Mouse (Mus musculus) cerebellum, adult 11-12 months (tissue): ENCODE results near the gene Erv3.

Experiments used
- DNase-seq: peaks from one replicate; pipeline ENCODE4 v3.0.0; 2022

Gene Erv3

DNA sequence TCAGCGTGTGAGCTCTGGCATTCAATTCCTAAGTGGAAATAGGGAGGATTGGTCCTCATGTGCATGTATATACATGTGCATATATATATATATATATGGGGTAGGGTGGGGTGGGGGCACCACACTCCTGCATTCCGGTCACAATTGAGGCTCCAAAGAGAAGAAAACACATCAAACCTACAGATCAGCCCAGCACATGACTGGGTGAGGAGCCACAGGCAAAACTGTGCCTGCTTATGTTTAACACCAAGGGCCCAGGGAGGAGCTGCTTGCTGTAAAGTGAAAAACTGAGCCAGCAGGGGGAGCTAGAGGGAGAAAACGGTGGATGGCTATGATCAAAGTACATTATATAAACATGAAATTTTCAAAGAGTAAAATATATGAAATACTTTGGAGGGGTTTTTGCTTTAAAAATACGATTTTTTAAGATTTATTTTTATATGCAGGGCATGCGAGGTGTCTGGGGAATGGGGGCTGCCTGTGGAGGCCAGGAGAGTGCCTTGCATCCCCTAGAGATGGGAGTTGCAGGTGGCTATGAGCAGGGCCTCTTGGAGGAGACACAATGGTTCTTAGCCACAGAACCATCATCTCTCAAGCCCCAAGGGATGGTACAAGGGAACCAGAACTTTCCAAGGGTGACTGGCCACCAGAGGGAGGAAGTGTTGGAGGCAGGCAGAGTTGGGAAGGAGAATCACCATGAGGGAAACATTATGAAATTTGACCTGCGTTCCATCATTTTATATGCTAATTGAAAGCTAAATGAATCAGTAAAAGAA lies 38.4 kb downstream of the Erv3 start:
- DNase-seq = peak; percentile 55

DNA sequence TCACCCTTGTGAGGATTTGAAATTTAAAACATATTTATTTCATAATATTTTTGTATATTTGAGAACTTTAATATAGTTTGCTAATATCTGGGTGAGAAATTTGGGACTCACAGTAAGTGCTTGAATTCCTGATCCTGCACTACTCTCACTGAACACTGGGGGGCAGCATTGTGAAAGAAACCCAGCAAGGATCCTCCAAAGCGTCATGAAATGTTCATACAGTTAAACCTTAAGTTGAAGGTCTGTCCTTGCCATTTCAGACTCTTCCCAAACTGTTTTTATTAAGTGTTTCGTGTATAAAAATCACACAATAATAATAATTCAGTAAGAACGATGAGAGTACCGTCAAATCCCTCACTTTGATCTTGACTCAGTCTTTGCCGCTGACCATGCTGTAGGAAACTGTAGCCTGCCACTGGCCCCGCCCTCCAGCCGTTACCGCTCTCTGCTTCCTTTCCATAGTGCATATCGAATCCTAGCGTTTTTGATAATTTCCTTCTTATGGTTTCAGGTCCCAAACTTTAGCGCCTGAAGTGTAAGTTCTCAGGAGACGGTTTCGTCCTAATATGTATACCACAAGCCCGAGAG lies 39.4 kb downstream of the Erv3 start:
- DNase-seq = peak; percentile 58

DNA sequence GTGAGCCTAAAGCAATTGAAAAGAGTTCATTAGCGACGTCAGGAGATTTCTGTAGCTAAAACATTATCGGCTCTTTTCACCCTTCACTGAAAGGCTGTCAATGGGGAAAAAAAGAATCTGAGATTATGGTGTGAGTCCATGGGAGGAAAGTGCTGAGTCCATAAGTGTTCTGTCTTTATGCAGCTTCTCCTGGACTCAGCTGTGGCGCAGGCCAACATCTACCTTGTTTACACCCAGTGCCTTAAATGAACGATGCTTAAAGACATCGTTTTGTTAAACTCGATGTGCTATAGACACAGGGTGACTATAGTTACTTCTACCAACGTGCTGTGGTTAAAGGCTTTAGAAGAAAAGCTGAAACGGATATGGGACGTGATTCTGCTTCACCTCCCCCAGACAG lies 45.2 kb downstream of the Erv3 start:
- DNase-seq = no peak

DNA sequence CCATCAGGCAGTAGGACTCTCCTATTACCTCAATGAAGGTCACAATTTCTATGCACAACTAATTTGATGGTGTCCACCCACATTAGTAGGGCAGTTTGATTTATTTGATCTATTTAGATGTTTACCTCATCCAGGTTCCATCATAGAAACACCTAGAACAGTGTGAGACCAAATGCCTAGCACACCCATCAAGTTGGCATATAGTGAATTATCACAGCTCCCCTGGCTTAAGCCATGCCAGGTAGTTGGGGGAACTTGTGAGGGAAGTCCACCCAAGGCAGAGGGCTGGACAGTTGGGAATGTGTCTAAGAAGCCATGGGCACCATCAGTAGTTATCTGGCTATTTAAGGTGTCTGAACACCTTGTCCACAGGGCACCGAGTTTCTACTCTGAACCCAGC lies 46.1 kb downstream of the Erv3 start:
- no peak for DNase-seq

DNA sequence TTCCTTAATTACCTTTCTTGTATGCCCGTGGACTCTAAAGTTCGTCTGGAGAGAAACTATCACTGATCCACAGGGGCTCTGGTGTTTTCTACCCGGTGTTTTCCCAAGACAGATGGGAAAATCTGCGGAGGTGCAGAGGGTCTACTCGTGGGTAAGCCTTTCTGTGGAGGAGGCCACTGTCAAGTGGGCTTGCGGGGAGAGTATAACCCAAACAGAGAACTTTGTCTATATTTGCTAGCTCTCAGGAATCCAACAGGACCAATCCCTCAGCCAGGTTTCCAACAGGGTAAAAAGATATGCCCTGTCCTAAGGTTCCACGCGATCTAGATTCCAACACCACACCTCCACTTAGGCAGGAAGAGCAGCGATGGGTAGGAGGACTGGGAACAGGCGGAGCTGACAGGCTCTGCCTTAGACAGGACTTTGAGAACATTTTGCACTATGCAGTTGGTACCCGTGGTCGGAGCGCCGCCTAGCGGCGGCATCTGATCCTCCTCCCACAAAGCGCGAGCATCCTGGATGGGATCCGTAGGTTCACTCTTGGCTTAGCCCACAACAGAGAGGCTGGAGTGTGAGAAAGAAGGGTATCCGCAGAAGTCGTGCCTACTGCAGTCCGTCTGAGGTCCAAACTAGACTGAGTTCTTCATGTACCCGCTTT lies 46.9 kb downstream of the Erv3 start:
- DNase-seq = peak; percentile 22

DNA sequence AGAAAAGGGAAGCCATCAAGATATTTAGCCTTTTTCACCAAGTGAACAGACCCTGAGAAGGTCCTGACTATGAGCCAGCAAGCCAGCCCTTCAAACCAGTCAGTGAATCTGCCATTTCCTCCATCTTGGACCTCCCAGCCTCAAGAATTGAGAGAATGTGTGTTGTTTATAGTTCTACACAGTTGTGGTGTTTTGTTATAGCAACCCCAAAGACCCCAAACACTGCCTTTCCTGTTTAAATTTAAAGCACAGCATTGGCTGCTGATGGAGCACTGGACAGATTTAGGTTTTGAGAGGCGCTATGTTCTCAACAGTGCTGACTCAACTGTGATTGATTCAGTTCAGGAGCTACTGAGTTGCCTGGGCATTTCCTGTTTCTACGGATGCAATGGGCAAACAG lies 47.9 kb downstream of the Erv3 start:
- DNase-seq = no peak

DNA sequence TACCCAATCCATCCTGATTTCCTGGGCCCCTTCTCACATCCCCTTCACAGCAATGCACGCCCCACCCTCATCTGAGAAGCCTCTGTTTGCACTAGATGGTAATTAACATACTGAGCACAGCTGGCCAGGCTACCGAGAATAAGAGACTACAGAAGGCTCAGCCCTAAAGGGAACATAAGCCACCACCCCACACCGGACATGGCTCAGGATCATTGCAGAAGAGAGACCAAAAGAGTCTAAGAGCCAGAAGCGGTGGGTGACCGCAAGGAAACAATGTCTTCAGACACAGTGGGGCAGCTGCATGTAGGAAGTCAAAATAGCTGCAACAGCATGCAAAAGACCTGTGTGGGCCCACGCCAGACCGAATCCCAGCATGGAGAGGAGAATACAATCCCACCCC lies 50.7 kb downstream of the Erv3 start:
- no peak for DNase-seq

DNA sequence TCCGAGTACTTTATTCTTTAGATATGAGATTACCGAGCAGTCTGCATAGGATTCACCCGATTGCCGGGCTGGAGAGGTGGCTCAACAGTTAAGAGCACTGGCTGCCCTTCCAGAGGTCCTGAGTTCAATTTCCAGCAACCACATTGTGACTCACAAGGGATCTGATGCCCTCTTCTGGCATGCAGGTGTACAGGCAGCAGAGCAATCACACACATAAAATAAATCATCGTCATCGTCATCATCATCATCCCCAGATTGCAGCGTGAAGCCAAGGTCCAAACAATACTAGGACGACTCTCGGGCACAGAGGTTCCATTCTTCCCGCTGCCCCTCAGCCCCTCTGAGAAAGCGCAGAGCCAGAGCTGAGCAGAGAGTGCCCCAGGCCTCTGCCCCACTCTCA lies 51.9 kb downstream of the Erv3 start:
- no peak for DNase-seq

DNA sequence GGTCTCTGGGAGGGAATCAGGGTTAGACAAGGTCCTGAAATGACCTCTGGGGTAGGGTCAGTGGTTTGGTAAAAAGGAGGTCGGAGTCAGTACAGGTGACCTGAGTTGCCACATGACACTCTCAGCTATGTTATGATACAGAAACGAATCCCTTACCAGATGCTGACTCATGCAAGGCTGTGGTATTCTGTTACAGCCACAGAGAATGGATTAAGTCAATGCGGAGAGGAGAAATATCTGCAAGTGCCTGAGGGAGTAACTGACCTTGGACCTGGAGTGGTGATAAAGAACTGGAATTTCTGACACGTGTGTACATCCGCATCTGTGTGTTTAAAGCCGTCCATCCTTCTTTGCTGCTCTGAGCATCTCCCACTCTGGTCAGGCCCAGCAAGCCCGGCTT lies 52.7 kb downstream of the Erv3 start:
- no peak for DNase-seq

DNA sequence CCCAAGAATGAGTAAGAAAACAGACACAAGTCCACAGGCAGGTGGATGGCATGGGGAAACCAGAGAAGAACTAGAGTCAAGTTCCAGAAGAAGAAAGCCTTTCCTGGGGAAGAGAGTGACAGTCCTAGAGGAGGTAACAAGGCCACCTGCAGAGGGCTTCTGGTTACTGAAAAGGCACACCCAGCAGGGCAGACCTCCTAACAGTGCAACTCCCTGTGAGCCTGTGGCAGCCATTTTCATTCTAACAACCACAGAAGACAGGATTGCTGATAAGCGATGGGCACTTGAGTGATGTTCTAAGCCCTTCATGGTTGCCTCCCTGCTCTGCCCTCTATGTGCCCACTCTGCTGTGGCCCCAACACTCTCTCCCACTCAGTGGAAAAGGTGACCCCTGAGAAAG lies 54.2 kb downstream of the Erv3 start:
- no peak for DNase-seq

DNA sequence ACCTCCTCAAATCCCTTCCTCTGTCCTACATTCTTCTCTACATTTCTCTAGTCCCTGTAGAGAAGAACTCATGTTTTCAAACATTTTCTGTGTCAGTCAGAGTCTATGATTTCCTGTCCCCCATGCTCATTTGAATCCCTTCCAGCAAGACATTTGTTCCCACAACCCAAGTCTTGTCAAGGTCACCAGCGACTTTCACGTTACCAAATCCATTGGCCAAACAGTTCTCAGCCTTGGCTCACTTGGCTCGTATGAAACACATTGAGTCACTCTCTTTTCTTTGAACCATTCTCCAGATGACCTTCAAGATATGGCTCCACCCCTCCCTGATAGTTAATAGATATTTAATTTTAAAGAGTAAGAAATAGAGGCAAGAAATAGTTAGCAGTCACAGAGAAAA lies 55.7 kb downstream of the Erv3 start:
- no peak for DNase-seq
